Mouse (Mus musculus) left cerebral cortex, adult 11 months (tissue): Measurements from ENCODE around the gene Trappc6a.
"Not testable (repeated sequence)": the region's sequence is repeated elsewhere in the genome, so short reads cannot be mapped to it uniquely, and the experiment has no call there.

Experiments used
- DNase-seq: peaks from one replicate; pipeline ENCODE4 v3.0.0; 2022; ENCODE audit warnings: low spot score

Trappc6a gene

GRCm38 (mm10) chr7:19489525-19489924 lies 18.7 kb upstream of the Trappc6a start:
- DNase-seq, result no peak

- DNase-seq, result no peak
Measured at GRCm38 (mm10) chr7:19491731-19492130, 16.5 kb upstream of the Trappc6a start.

GRCm38 (mm10) chr7:19494751-19495474 lies 13.3 kb upstream of the Trappc6a start:
- no peak for DNase-seq

- no peak for DNase-seq
Measured at GRCm38 (mm10) chr7:19495521-19496213, 12.5 kb upstream of the Trappc6a start.

GRCm38 (mm10) chr7:19496214-19496555 lies 12.0 kb upstream of the Trappc6a start:
- no peak for DNase-seq

GRCm38 (mm10) chr7:19498326-19498725 lies 9.9 kb upstream of the Trappc6a start:
- no peak for DNase-seq

- DNase-seq, result no peak
Measured at GRCm38 (mm10) chr7:19500420-19501363, 7.5 kb upstream of the Trappc6a start.

- no peak for DNase-seq
Measured at GRCm38 (mm10) chr7:19501658-19502057, 6.5 kb upstream of the Trappc6a start.

GRCm38 (mm10) chr7:19503481-19504068 lies 4.6 kb upstream of the Trappc6a start:
- DNase-seq, result no peak

GRCm38 (mm10) chr7:19506326-19506725 lies 1.9 kb upstream of the Trappc6a start:
- DNase-seq, result no peak

GRCm38 (mm10) chr7:19506969-19507611 lies 1.1 kb upstream of the Trappc6a start:
- no peak for DNase-seq

GRCm38 (mm10) chr7:19507612-19507981 lies 598 bp upstream of the Trappc6a start:
- no peak for DNase-seq

GRCm38 (mm10) chr7:19508924-19509568 lies 851 bp downstream of the Trappc6a start:
- DNase-seq, result no peak

GRCm38 (mm10) chr7:19509786-19510185 lies 1.6 kb downstream of the Trappc6a start:
- no peak for DNase-seq

- not testable (repeated sequence) for DNase-seq
Measured at GRCm38 (mm10) chr7:19511934-19512333, 3.7 kb downstream of the Trappc6a start.

- DNase-seq, result no peak
Measured at GRCm38 (mm10) chr7:19512353-19512752, 4.2 kb downstream of the Trappc6a start.

GRCm38 (mm10) chr7:19517652-19518365 lies 9.6 kb downstream of the Trappc6a start, which contains the start of gene Nkpd1:
Gene Nkpd1, plus strand, starts transcription at chr7:19517838.
- no peak for DNase-seq

GRCm38 (mm10) chr7:19520032-19520431 lies 11.8 kb downstream of the Trappc6a start:
- no peak for DNase-seq

- no peak for DNase-seq
Measured at GRCm38 (mm10) chr7:19523017-19523756, 15.0 kb downstream of the Trappc6a start.
